Mouse (Mus musculus): ENCODE measurements around the gene Trpt1.
A peak's percentile ranks its signal among the peaks of the same experiment; 100 is the strongest.

Trpt1 gene

GRCm38 (mm10) chr19:6996006-6996405 lies at the start of gene Trpt1, which contains the start of gene Nudt22:
Gene Trpt1 (plus strand): TSS chr19:6996131.
Gene Nudt22 (minus strand): TSS chr19:6996117.
- DNase-seq (ENCODE audit: low spot score), result peak; percentile 71

GRCm38 (mm10) chr19:6947742-6948141 lies 48.2 kb upstream of the Trpt1 start:
- DNase-seq (ENCODE audit: low spot score), result no peak

- DNase-seq (ENCODE audit: low spot score), result no peak
Observed at GRCm38 (mm10) chr19:6948186-6948585, 47.7 kb upstream of the Trpt1 start.

- no peak for DNase-seq (ENCODE audit: low spot score)
Observed at GRCm38 (mm10) chr19:6949532-6949931, 46.4 kb upstream of the Trpt1 start.

GRCm38 (mm10) chr19:6949951-6950350 lies 46.0 kb upstream of the Trpt1 start:
- no peak for DNase-seq (ENCODE audit: low spot score)

GRCm38 (mm10) chr19:6950613-6951153 lies 45.2 kb upstream of the Trpt1 start:
- DNase-seq (ENCODE audit: low spot score), result no peak

- DNase-seq (ENCODE audit: low spot score), result peak; percentile 69
Observed at GRCm38 (mm10) chr19:6951381-6951968, 44.5 kb upstream of the Trpt1 start.

- peak; percentile 38 for DNase-seq (ENCODE audit: low spot score)
Observed at GRCm38 (mm10) chr19:6951994-6952711, 43.8 kb upstream of the Trpt1 start.

- DNase-seq (ENCODE audit: low spot score), result no peak
Observed at GRCm38 (mm10) chr19:6952712-6953037, 43.3 kb upstream of the Trpt1 start.

- DNase-seq (ENCODE audit: low spot score), result no peak
Observed at GRCm38 (mm10) chr19:6954046-6954445, 41.9 kb upstream of the Trpt1 start.

- DNase-seq (ENCODE audit: low spot score), result no peak
Observed at GRCm38 (mm10) chr19:6955424-6955823, 40.5 kb upstream of the Trpt1 start.

GRCm38 (mm10) chr19:6956461-6956860 lies 39.5 kb upstream of the Trpt1 start:
- no peak for DNase-seq (ENCODE audit: low spot score)

- no peak for DNase-seq (ENCODE audit: low spot score)
Observed at GRCm38 (mm10) chr19:6968491-6969271, 27.2 kb upstream of the Trpt1 start.

- no peak for DNase-seq (ENCODE audit: low spot score)
Observed at GRCm38 (mm10) chr19:6969291-6969664, 26.7 kb upstream of the Trpt1 start.

- DNase-seq (ENCODE audit: low spot score), result peak; percentile 66
Observed at GRCm38 (mm10) chr19:6969665-6970381, 26.1 kb upstream of the Trpt1 start.

GRCm38 (mm10) chr19:6970460-6971085 lies 25.4 kb upstream of the Trpt1 start:
- no peak for DNase-seq (ENCODE audit: low spot score)

- DNase-seq (ENCODE audit: low spot score), result no peak
Observed at GRCm38 (mm10) chr19:6971644-6972043, 24.3 kb upstream of the Trpt1 start.

GRCm38 (mm10) chr19:6972247-6972917 lies 23.5 kb upstream of the Trpt1 start:
- DNase-seq (ENCODE audit: low spot score), result no peak

GRCm38 (mm10) chr19:6973581-6974190 lies 22.2 kb upstream of the Trpt1 start:
- DNase-seq (ENCODE audit: low spot score), result no peak

Data from spleen, adult 12 weeks (tissue).